Mouse (Mus musculus): ENCODE measurements around the gene Ltn1.

Gene Ltn1

GRCm38 (mm10) chr16:87393813-87394548 is 38.4 kb downstream of the Ltn1 start:
- peak; percentile 85 for DNase-seq (ENCODE audit: low read depth, low spot score)

GRCm38 (mm10) chr16:87387444-87387977 is 44.9 kb downstream of the Ltn1 start:
- peak; percentile 89 for DNase-seq (ENCODE audit: low read depth, low spot score)

GRCm38 (mm10) chr16:87384366-87384765 is 48.0 kb downstream of the Ltn1 start:
- no peak for DNase-seq (ENCODE audit: low read depth, low spot score)

- peak; percentile 62 for DNase-seq (ENCODE audit: low read depth, low spot score)
Measured at GRCm38 (mm10) chr16:87382996-87383395, 49.4 kb downstream of the Ltn1 start.

- no peak for DNase-seq (ENCODE audit: low read depth, low spot score)
Measured at GRCm38 (mm10) chr16:87366445-87366844, 66.0 kb downstream of the Ltn1 start.

GRCm38 (mm10) chr16:87366035-87366434 is 66.4 kb downstream of the Ltn1 start:
- no peak for DNase-seq (ENCODE audit: low read depth, low spot score)

GRCm38 (mm10) chr16:87364231-87364630 is 68.2 kb downstream of the Ltn1 start:
- no peak for DNase-seq (ENCODE audit: low read depth, low spot score)

GRCm38 (mm10) chr16:87360096-87360495 is 72.3 kb downstream of the Ltn1 start:
- no peak for DNase-seq (ENCODE audit: low read depth, low spot score)

- no peak for DNase-seq (ENCODE audit: low read depth, low spot score)
Measured at GRCm38 (mm10) chr16:87354748-87355147, 77.7 kb downstream of the Ltn1 start.

- peak; percentile 96 for DNase-seq (ENCODE audit: low read depth, low spot score)
Measured at GRCm38 (mm10) chr16:87354075-87354583, 78.3 kb downstream of the Ltn1 start, which contains the start of gene N6amt1. TSS of gene N6amt1 (plus strand) at chr16:87354185.

- no peak for DNase-seq (ENCODE audit: low read depth, low spot score)
Measured at GRCm38 (mm10) chr16:87353605-87354004, 78.8 kb downstream of the Ltn1 start.

GRCm38 (mm10) chr16:87351386-87352105 is 80.9 kb downstream of the Ltn1 start:
- no peak for DNase-seq (ENCODE audit: low read depth, low spot score)

GRCm38 (mm10) chr16:87348133-87348532 is 84.3 kb downstream of the Ltn1 start:
- DNase-seq (ENCODE audit: low read depth, low spot score) = peak; percentile 91

- DNase-seq (ENCODE audit: low read depth, low spot score) = no peak
Measured at GRCm38 (mm10) chr16:87341043-87341572, 91.3 kb downstream of the Ltn1 start.

GRCm38 (mm10) chr16:87334756-87335155 is 97.7 kb downstream of the Ltn1 start:
- no peak for DNase-seq (ENCODE audit: low read depth, low spot score)

GRCm38 (mm10) chr16:87329986-87330385 is 102.4 kb downstream of the Ltn1 start:
- DNase-seq (ENCODE audit: low read depth, low spot score) = no peak

All from 3T3-L1 (cell line).